Mouse (Mus musculus) thymus, postnatal 0 days (tissue): Measurements from ENCODE around the gene Slc37a1. TPM values are rescaled to one million over a fixed set of nuclear protein-coding genes. Genes with fewer than 3 reads are reported as not detected.
A peak's percentile ranks its signal among the peaks of the same experiment; 100 is the strongest.
"Not testable (repeated sequence)": the region's sequence is repeated elsewhere in the genome, so short reads cannot be mapped to it uniquely, and the experiment has no call there.

Experiments used
- DNase-seq: peaks from one replicate; pipeline ENCODE4 v3.0.0-alpha.2; 2015; ENCODE audit warnings: low spot score
- polyA plus RNA-seq: library from polyadenylated mRNA; unstranded; fragments of >200 nt; fragmentation: Nextera tagmentation; extraction: Ambion mirVana; gene quantifications from 2 replicates; pipeline ENCODE4 v1.2.1, GENCODE M21; 2015

Gene Slc37a1
- polyA plus RNA-seq, 1 experiment from 2014 or later, result 14.1 TPM

GRCm38 (mm10) chr17:31348129-31348528 is 61.5 kb downstream of the Slc37a1 start:
- no peak for DNase-seq

DNA sequence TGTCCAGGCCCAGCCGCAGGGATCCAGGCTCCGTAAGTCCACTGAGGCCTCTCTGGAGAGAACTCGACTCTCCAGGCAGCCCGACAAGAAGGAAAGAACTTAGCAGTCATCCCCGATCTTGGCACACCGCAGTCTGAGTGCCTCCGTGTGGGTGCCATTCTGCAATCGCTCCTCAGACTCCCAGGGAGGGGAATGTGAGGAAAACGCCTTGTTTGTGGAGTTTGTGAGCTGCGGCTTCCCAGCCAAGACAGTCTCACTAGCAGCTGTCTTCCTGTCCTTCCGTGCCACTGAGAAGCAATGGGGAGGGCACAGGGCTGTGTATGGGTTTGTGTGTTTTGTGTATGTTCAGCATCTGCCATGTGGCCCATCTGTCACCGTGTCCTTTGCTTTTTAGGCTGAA is 62.8 kb downstream of the Slc37a1 start:
- DNase-seq, result no peak

DNA sequence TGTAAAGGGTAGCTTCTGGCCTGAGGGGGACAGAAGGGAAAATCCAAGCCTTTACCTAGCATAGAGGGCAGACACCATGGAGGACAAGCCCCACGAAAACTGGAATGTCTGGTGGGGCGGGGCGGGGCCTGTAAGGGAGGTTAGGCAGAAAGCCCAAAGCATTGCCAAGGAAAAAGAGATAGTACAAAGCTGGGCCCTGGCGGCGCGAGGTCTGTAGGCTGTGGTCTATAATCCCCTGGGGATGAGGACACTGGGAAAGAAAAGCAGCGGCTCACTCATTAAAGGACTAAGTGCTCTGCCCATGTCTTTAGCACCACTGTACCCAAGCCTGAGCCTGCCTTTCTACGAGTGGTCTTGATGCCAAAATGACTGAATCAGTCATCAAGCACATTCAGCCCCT is 65.4 kb downstream of the Slc37a1 start:
- DNase-seq, result no peak

- DNase-seq, result no peak
These were observed 66.7 kb downstream of the Slc37a1 start for GRCm38 (mm10) chr17:31353255-31353654.

GRCm38 (mm10) chr17:31354684-31355083 is 68.1 kb downstream of the Slc37a1 start:
- DNase-seq, result not testable (repeated sequence)

- no peak for DNase-seq
These were observed 69.4 kb downstream of the Slc37a1 start for GRCm38 (mm10) chr17:31355792-31356502.

DNA sequence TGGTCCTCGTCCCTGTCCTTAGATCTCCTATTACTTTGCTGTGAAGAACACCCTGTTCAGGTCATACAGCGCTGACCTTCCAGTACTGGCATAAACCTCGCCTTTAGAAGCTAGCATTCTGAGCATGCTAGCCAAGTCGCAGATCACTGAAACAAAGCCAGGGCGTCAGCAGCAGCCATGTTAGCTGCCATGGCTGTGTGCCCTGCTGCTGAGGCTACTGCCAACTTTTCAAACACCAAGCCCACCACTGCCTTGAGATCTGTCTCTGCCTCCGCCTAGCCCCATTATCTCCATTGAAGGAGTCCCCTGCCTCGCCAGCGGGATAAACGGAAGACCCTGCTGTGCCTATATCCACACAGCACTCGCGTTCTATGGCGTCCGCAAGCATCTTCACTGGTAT is 74.0 kb downstream of the Slc37a1 start:
- DNase-seq, result no peak

DNA sequence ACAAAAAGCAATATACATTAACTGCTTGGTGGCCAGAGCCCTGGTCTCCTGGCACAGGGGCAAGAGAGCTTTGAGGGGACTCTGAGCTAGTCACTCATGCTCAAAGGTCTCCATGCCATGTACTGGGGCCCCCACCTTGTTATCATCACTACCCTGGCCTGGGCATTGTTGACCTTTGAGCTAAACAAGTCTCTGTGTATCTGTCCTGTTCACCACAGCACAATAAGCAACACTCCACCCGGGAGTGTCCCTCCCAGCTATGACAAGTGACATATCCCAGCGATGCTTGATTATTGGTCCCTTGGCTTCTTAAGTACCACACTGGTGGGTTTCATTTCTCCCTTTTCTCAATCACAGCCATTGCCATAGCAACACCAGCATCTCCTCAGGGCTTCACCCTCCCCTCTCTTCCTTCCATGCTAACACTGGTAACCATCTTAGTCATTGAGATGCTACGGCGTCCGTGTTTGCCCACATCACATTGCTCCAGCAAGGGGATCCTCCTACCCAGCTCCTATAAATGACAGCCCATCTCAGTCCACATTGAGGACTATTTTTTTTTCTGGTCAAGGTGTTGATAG is 79.1 kb downstream of the Slc37a1 start:
- no peak for DNase-seq

GRCm38 (mm10) chr17:31370221-31370620 is 83.6 kb downstream of the Slc37a1 start:
- DNase-seq, result no peak

DNA sequence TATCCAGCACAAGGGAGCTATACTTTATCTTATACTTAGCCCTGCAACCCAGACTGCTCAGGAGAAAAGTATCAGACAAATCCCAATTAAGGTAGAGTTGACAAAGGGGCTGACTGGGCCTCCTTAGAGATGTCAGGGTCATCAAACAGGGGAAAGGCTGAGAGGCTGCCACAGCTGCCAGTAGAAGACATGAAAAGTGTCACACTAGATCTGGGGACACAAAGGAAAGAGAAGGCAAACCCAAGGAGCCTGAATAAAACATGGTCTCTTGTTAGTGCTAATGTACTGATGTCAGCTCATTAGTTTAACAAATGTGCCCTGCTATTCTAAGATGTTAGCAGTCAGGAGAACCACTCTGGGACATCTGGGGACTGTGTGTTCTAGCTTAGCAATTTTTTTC is 84.3 kb downstream of the Slc37a1 start:
- DNase-seq, result no peak

GRCm38 (mm10) chr17:31377961-31378360 is 91.4 kb downstream of the Slc37a1 start:
- peak; percentile 65 for DNase-seq

GRCm38 (mm10) chr17:31378361-31378761 is 91.8 kb downstream of the Slc37a1 start:
- DNase-seq, result no peak

- DNase-seq, result no peak
These were observed 92.5 kb downstream of the Slc37a1 start for GRCm38 (mm10) chr17:31379086-31379485.

DNA sequence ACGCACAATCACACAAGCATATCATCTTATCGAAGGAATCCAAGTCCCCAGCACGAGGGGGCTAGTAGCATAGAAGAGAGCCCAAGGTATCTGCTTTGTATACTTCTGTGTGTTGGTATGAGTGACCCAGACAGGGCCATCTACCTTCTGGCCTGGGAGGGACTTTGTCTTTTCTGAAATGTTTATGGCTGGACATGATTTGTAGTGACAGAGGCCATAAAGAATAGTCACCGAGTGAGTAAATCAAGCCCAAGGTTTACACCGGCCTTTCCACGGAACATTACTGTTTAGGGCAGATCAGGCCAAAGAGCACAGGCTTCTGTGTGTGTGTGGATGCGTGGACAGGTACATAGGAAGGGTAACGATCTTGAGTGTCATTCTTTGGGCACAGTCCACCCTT is 93.3 kb downstream of the Slc37a1 start:
- DNase-seq, result no peak

DNA sequence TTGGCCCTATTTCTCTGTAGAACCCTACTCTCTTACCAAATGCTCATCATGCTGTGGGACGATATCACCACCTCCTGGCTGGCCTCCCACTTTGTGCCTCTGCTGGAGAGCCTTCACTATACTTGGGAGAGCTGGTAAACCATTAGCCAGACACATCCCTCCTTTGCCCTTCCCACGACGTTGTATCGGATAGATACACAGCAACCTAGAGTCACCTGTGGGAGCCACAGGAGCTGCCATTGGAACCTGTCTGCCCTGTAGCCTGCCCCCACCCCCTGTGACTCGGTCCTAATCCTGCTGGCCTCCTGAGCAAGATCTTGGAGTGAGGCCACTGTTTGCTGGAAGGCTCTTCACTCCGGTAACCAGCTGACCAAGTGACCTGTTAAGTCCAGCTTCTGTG is 96.7 kb downstream of the Slc37a1 start:
- no peak for DNase-seq

DNA sequence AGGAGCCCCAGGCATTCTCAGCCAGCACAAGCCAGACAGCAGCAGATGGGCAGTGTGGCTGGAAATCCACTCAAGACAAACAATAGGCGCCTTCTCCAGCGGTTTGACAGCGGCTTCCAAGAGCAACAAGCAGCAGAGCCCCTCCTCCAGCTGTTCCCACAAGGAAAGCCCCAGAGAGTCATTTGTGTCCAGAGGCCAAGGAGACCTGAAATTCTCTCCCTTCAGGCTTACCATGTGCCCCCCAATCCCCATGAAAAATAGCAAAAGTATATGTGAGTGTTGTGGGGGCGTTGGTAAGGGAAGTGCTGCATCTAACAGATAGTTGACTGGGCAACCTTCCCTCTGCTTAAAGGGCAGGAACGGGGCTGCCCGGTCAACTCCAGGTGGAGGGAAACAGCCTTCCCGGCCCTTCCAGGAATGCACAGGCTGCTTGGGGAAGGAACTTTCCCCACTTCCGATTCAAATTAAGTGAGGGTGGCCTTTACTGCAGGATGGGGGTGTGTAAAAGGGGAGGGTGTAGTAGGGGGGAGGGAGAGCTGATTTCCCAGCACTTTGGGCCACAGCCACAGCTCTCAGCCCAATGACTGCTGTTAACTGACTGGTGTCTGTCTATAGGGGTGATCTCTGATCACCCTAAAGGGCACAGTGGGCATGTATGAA is 98.5 kb downstream of the Slc37a1 start:
- no peak for DNase-seq

DNA sequence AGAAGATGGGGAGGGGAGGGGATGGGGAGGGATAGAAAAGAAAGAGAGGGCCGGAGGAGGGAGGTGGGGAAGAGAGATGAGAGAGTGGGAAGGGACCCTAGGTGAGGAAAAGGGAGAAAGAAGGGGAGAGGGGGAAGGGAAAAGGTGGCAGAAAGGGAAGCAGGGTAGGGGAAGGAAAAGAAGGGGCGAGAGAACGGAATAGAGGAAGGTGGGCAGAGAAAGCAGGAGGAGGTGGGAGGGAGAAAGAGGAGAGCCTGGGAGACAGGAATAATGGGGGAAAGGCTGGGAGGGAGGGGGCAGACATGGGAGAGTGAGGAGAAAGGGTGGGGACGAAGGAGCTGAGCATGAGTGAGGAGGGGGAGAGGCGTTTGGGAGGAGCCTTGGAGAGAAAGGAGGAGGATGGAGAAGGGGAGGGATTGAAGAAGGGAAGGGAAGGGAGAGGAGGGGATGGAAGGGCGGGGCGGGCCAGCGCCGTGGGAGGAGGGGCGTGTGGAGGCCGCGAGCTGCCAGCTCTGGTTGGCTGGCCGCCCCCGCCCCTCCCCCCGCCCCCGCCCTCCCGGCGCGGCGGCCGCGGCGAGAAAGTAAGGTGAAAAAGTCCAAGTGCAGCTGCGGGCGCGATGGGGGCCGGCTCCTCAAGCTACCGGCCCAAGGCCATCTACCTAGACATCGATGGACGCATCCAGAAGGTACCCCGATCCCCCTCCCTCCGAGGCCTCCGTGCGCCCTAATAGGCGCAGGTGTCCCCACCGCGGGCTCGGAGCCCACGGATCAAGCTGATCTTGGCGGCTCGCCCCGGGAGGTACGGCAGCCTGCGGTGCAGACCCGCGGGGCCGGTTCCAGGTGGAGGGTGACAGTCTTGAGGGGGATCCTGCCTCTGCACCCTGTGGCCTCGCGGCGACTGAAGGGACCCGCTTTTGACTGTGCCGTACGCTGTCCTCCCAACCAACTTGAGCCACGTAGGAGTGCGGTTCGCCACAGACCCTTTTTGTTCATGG is 99.4 kb downstream of the Slc37a1 start, which contains the start of gene Pde9a:
TSS of gene Pde9a (plus strand) at position 540 of the 995 bp plus-strand sequence.
- peak; percentile 36 for DNase-seq

- DNase-seq, result no peak
These were observed 100.2 kb downstream of the Slc37a1 start for GRCm38 (mm10) chr17:31386766-31387275.

DNA sequence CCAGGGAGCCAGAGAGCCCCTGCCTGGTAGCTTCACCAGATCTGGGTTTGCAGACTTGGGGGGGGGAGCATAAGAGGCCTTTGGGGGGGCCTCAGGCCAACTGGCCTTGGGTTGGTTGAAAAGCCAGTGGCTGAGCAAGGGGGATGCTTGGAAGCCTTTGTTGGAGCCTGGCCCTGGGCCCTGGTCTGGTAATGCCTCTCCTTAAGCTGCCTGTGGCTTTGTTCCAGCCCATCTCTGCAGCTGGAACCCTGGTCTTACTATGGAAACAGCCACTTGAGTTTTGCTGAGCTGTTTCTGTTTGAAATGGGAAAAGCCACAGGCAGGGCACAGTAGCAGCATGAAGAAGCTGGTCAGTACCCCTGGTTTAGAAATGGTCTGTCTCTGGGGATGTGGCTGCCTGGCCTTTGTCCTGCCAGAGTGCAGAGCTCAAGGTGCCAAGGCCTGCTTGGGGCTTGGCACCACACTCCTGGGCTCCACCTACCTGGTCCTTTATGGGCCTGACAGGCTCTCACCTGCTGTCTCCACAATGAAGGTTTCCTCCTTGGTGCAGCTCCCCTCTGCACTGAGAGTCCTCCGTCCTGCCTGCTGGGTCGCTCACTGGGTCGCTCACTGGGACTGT is 102.9 kb downstream of the Slc37a1 start:
- no peak for DNase-seq

- DNase-seq, result no peak
These were observed 104.9 kb downstream of the Slc37a1 start for GRCm38 (mm10) chr17:31391462-31391861.

DNA sequence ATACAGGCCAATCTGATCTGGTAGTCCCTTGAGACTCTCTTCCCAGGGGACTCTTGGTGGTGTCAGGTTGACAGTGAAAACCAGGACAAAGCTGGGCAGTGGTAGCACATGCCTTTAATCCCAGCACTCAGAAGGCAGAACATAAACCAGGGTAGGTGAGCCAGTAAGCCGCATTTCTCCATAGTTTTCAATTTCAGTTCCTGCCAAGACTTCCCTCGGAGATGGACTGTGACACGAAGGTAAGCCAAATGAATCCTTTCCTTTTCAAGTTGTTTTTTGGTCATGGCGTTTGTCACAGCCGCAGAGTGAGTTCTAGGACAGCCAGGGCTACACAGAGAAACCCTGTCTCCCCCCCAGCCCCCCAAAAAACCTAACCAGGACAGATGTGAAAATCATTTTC is 105.4 kb downstream of the Slc37a1 start:
- no peak for DNase-seq
